Mouse (Mus musculus) thymus, adult 2 months (tissue): ENCODE data around the gene B4galnt2. TPM values are rescaled to one million over a fixed set of nuclear protein-coding genes. Genes with fewer than 3 reads are reported as not detected.

Experiments used
- DNase-seq: peaks from one replicate; pipeline ENCODE4 v3.0.0; 2021
- H3K27ac ChIP-seq: fragments of 200-500 bp; 2 replicates; pipeline ENCODE4 v1.5.1; 2012; ENCODE audit warnings: low read length, control low read depth; ENCODE audit not compliant: control insufficient read depth, insufficient read depth
- H3K27me3 ChIP-seq: fragments of 200-500 bp; 2 replicates; pipeline ENCODE4 v1.6.1; 2012; ENCODE audit warnings: mild to moderate bottlenecking, low read length, moderate library complexity, mixed read lengths; ENCODE audit not compliant: control insufficient read depth, insufficient read depth
- H3K36me3 ChIP-seq: fragments of 200-500 bp; 2 replicates; pipeline ENCODE4 v1.6.1; 2012; ENCODE audit warnings: mild to moderate bottlenecking, low read length, moderate library complexity; ENCODE audit not compliant: control insufficient read depth, insufficient read depth
- H3K4me1 ChIP-seq: fragments of 200-500 bp; replicated peaks from 2 replicates; pipeline ENCODE4 v1.6.1; 2012; ENCODE audit warnings: low read length; ENCODE audit not compliant: control insufficient read depth, insufficient read depth
- H3K4me3 ChIP-seq: fragments of 200-500 bp; 2 replicates; pipeline ENCODE4 v1.5.1; 2012; ENCODE audit warnings: mild to moderate bottlenecking, low read length, control low read depth, moderate library complexity; ENCODE audit not compliant: control insufficient read depth, insufficient read depth
- CTCF ChIP-seq: fragments of 200-500 bp; IDR thresholded peaks from 2 replicates; pipeline ENCODE4 v1.5.1; 2012; ENCODE audit warnings: mild to moderate bottlenecking, control low read depth, low read length, moderate library complexity, borderline replicate concordance; ENCODE audit not compliant: control insufficient read depth, poor library complexity, insufficient read depth; ENCODE audit errors: extremely low read depth
- POLR2A ChIP-seq: fragments of 200-500 bp; IDR thresholded peaks from 2 replicates; pipeline ENCODE4 v1.6.1; 2012; ENCODE audit warnings: mild to moderate bottlenecking, low read length, control low read depth, moderate library complexity; ENCODE audit not compliant: control insufficient read depth, poor library complexity, insufficient read depth; ENCODE audit errors: extremely low read depth
- WGBS: fragments of 180-500 bp; shearing (Covaris S2); methylation state at CpG from one replicate; pipeline ENCODE4 v1.1.7; 2018; 5-methylcytosine and 5-hydroxymethylcytosine counted together
- polyA plus RNA-seq: library from polyadenylated mRNA; depleted of rRNA; stranded (reverse); fragments of >200 nt; gene quantifications from 2 replicates; pipeline ENCODE4 v1.2.3, GENCODE M21; 2012

B4galnt2 gene
- polyA plus RNA-seq, 1 experiment: not detected

- peak within 1 kb of the TSS; percentile 81 for H3K4me3 ChIP-seq
- DNase-seq: peak; percentile 87
- peak within 1 kb of the TSS; percentile 92 for H3K27ac ChIP-seq
- under 1% methylated on average over 11 of the region's 11 CpGs for WGBS
- H3K27me3 ChIP-seq: no peaks in the 10 kb centered on the region
- TF ChIP-seq POLR2A (peak; percentile 98), CTCF (0 out of 2 replicates have a peak, but pooled peaks have one; percentile 49)
- H3K36me3 ChIP-seq: no peaks in the 10 kb centered on the region
- H3K4me1 ChIP-seq: peaks cover 54% of the 10 kb centered on the region
These were observed 72.5 kb downstream of the B4galnt2 start, which contains the start of gene Abi3 for GRCm38 (mm10) chr11:95842074-95842681. TSS of gene Abi3 (minus strand) at chr11:95842476.

- WGBS: 3% methylated on average over 10 of the region's 10 CpGs
- Histone ChIP-seq H3K4me1 (peaks cover 60% of the 10 kb centered on the region), H3K27ac (peak overlapping the region; percentile 92), H3K36me3 (peaks cover 6% of the 10 kb centered on the region; the same call in 1 of the 2 replicates), H3K4me3 (peak overlapping the region; percentile 81), H3K27me3 (no peaks in the 10 kb centered on the region)
- DNase-seq: peak; percentile 42
- TF ChIP-seq POLR2A: no peak
- no peak for TF ChIP-seq CTCF
These were observed 73.2 kb downstream of the B4galnt2 start for GRCm38 (mm10) chr11:95841498-95841830.

- no peaks in the 10 kb centered on the region for H3K27me3 ChIP-seq
- H3K36me3 ChIP-seq: peaks cover 11% of the 10 kb centered on the region; the same call in 1 of the 2 replicates
- peak overlapping the region; percentile 92 for H3K27ac ChIP-seq
- H3K4me1 ChIP-seq: peaks cover 66% of the 10 kb centered on the region
- TF ChIP-seq POLR2A (no peak), CTCF (no peak)
- WGBS: 32% methylated on average over 5 of the region's 5 CpGs
- no peak for DNase-seq
- H3K4me3 ChIP-seq: peak overlapping the region; percentile 81
These were observed 73.8 kb downstream of the B4galnt2 start for GRCm38 (mm10) chr11:95840694-95841497.

- TF ChIP-seq POLR2A: no peak
- TF ChIP-seq CTCF: no peak
- no peak for DNase-seq
- peaks cover 16% of the 10 kb centered on the region for H3K36me3 ChIP-seq
- WGBS: 59% methylated on average over 8 of the region's 8 CpGs
- no peaks in the 10 kb centered on the region for H3K27me3 ChIP-seq
- peak overlapping the region; percentile 40 for H3K4me3 ChIP-seq
- peak overlapping the region; percentile 61 for H3K27ac ChIP-seq
- peaks cover 64% of the 10 kb centered on the region for H3K4me1 ChIP-seq
These were observed 75.5 kb downstream of the B4galnt2 start for GRCm38 (mm10) chr11:95838999-95839868.

- TF ChIP-seq CTCF (no peak), POLR2A (no peak)
- peak overlapping the region; percentile 40 for H3K4me3 ChIP-seq
- H3K4me1 ChIP-seq: peaks cover 67% of the 10 kb centered on the region
- peaks cover 18% of the 10 kb centered on the region for H3K36me3 ChIP-seq
- peak overlapping the region; percentile 61; the same call in 1 of the 2 replicates for H3K27ac ChIP-seq
- DNase-seq: peak; percentile 31
- no peaks in the 10 kb centered on the region for H3K27me3 ChIP-seq
- 40% methylated on average over 4 of the region's 4 CpGs for WGBS
These were observed 76.1 kb downstream of the B4galnt2 start for GRCm38 (mm10) chr11:95838598-95838997.

- Histone ChIP-seq H3K27ac (peak within 1 kb of the TSS; percentile 97), H3K36me3 (peaks cover 34% of the 10 kb centered on the region), H3K4me1 (peaks cover 68% of the 10 kb centered on the region), H3K27me3 (no peaks in the 10 kb centered on the region), H3K4me3 (0 out of 2 replicates have a peak within 1 kb of the TSS, but pooled peaks have one; percentile 2)
- no peak for DNase-seq
- TF ChIP-seq CTCF: no peak
- no peak for TF ChIP-seq POLR2A
- 91% methylated on average over 10 of the region's 10 CpGs for WGBS
These were observed 77.6 kb downstream of the B4galnt2 start, which contains the start of gene Gngt2 for GRCm38 (mm10) chr11:95837059-95837458. TSS of gene Gngt2 (plus strand) at chr11:95837216.
